In the genomic region with DNA sequence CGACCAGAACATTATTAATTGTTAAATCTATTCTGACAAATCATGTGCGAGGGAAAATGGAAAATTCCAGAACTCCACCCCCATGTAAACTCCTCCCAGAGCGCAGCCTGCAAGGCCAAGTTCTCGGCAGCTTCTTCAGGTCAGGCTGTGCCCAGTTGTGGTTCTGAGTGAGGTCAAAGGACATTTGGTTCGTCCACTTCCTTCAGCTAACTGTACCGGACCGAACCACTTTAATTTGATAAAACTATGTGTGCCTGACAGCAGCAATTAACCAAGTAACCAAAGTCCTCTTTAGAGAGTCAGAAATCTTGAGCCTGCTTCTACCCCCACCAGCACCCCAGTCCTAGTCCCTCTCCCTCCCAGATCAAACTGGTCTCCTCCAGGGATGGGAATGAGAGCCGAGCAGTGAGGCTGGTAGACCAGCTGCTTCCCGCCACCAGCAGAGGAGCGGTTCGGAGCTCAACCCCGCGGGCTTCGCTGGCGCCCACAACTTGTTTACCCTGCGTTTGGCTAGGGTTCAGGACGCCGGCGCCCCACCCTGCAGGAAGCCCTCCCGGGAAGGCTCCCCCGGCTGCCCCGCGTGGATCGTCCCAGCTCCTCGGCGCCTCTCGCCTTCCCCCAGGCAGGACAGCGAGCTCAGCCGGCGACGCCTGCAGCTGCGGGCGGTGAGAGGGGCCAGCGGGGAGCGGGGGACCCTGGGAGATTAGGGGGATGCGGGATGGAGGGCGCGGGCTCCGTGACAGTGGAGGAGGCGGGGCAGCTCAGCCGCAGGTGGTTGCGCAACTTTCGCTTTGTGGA, we compare ENCODE assay signal across 9 mouse cellular contexts. TPM values are rescaled to one million over a fixed set of nuclear protein-coding genes. Genes with fewer than 3 reads are reported as not detected.
DNase-seq lines count a peak whose midpoint lies in the region; ATAC-seq lines count a peak whose summit lies in the region.
"Had no signal": no experiment of that assay in that cellular context is flagged by ENCODE, and none has a peak within 500 bp of the region (broad histone marks: within the 10 kb centered on the region; RNA-seq: fewer than 3 reads in every experiment).

A gene (plus strand): TSS at position 113 of the 798 bp plus-strand sequence.

- peak within 1 kb of the TSS; percentile 76 for H3K4me2 ChIP-seq in intestine, embryonic 16.5 days (ENCODE audit: low read depth, low read length)
- H3K4me2 ChIP-seq in liver, embryonic 11.5 days: peak within 1 kb of the TSS; percentile 81

- no peaks in the 10 kb centered on the region for H3K27me3 ChIP-seq in intestine, embryonic 16.5 days (replicated peaks; ENCODE audit: control insufficient read depth, insufficient read depth, low read length)
- no peaks in the 10 kb centered on the region for H3K27me3 ChIP-seq in liver, embryonic 11.5 days (replicated peaks; ENCODE audit: control insufficient read depth, insufficient read depth, low read length)

- peak within 1 kb of the TSS; percentile 73 for H3K9ac ChIP-seq in intestine, embryonic 16.5 days (ENCODE audit: low read depth, low read length)
- peak within 1 kb of the TSS; percentile 47 for H3K9ac ChIP-seq in liver, embryonic 11.5 days (ENCODE audit: low read depth, low read length)

- no peaks in the 10 kb centered on the region for H3K36me3 ChIP-seq in intestine, embryonic 16.5 days (ENCODE audit: control insufficient read depth, insufficient read depth, low read length)
- no peaks in the 10 kb centered on the region for H3K36me3 ChIP-seq in liver, embryonic 11.5 days (ENCODE audit: control insufficient read depth, insufficient read depth, low read length)

- WGBS in intestine, embryonic 16.5 days: 7% methylated on average over 42 of the region's 43 CpGs
- WGBS in liver, embryonic 11.5 days: 11% methylated on average over 43 of the region's 43 CpGs

- no peaks in the 10 kb centered on the region for H3K9me3 ChIP-seq in intestine, embryonic 16.5 days (ENCODE audit: control insufficient read depth, low read length)
- H3K9me3 ChIP-seq in liver, embryonic 11.5 days (ENCODE audit: control insufficient read depth, low read length): no peaks in the 10 kb centered on the region

- peak; percentile 94 for ATAC-seq in granulocyte monocyte progenitor cell, adult 5-6 weeks (replicated peaks; ENCODE audit: poor library complexity, severe bottlenecking)
- peak; percentile 90 for ATAC-seq in intestine, embryonic 16.5 days
- ATAC-seq in liver, embryonic 11.5 days (replicated peaks; ENCODE audit: low FRiP score): peak; percentile 75

- DNase-seq in layer of hippocampus, adult 18-20 months (ENCODE audit: low spot score in 2 of 2): peak; percentile 4 to 34
- DNase-seq in layer of hippocampus, adult 9-10 months (ENCODE audit: low spot score): no peak
- peak; percentile 62 for DNase-seq in embryo, embryonic 11 days
- peak; percentile 53 for DNase-seq in liver, embryonic 11.5 days (ENCODE audit: low spot score)
- peak; percentile 1 to 4 for DNase-seq in monocyte, adult 2 months (ENCODE audit: low read depth in 1 of 2, low spot score in 2 of 2)
- DNase-seq in spleen, postnatal 36 days (ENCODE audit: low spot score in 2 of 2): peak; percentile 18 to 22

- peak within 1 kb of the TSS; percentile 60 for H3K4me3 ChIP-seq in intestine, embryonic 16.5 days (ENCODE audit: low read length)
- peak within 1 kb of the TSS; percentile 57 for H3K4me3 ChIP-seq in liver, embryonic 11.5 days (ENCODE audit: low read depth, low read length)

- H3K27ac ChIP-seq in intestine, embryonic 16.5 days (ENCODE audit: low read length): peak within 1 kb of the TSS; percentile 34
- no peak within 1 kb of the TSS for H3K27ac ChIP-seq in liver, embryonic 11.5 days (ENCODE audit: low read depth, low read length)

- H3K4me1 ChIP-seq in intestine, embryonic 16.5 days (ENCODE audit: control insufficient read depth, insufficient read depth, low read length): no peaks in the 10 kb centered on the region
- H3K4me1 ChIP-seq in liver, embryonic 11.5 days (replicated peaks; ENCODE audit: control insufficient read depth, insufficient read depth, low read length): no peaks in the 10 kb centered on the region

RNA-seq across cellular contexts. Expression of the gene that starts here (rescaled TPM):
- 1 to 10 TPM; 3.4 to 3.7 TPM for total RNA-seq in layer of hippocampus, adult 18-20 months (2021)
- not detected in 2 replicates for total RNA-seq in granulocyte monocyte progenitor cell, adult 5-6 weeks (2014; fragmentation: Nextera tagmentation)
- total RNA-seq in granulocyte monocyte progenitor cell, adult 5-6 weeks (2017): 0.04 TPM in 1 of 2 replicates, not detected in the other
- polyA plus RNA-seq in intestine, embryonic 16.5 days (2015; fragmentation: Nextera tagmentation; extraction: Ambion mirVana): 5.3 and 5.8 TPM in 2 replicates
- 0.71 and 0.77 TPM in 2 replicates for polyA plus RNA-seq in liver, embryonic 11.5 days (2014; fragmentation: Nextera tagmentation; extraction: Ambion mirVana)
- total RNA-seq: MEL had no signal

Comparison
In these comparisons a context has a peak if more than half of its experiments do, and no peak if none do; other contexts are left out.
1. RNA of the gene that starts here (total RNA-seq): 3.4 to 3.7 TPM in layer of hippocampus, adult 18-20 months; 0.04 TPM in granulocyte monocyte progenitor cell, adult 5-6 weeks; every median in the first group is over 4 times any median in the second.
2. Peak in ATAC-seq in granulocyte monocyte progenitor cell, adult 5-6 weeks; RNA of the gene not detected or under 1 TPM.
3. Peak in DNase-seq, ATAC-seq, H3K4me3 ChIP-seq, H3K9ac ChIP-seq and H3K4me2 ChIP-seq in liver, embryonic 11.5 days; RNA of the gene not detected or under 1 TPM.
4. Peak in every context shown above with its lines, with median percentiles within 50 percentile points of each other: ATAC-seq.